Mouse (Mus musculus) heart, embryonic 16.5 days (tissue): ENCODE results near the gene Vamp8. TPM values are rescaled to one million over a fixed set of nuclear protein-coding genes. Genes with fewer than 3 reads are reported as not detected.

Experiments
- ATAC-seq: fragments of 200-750 bp; cut with Nextera tagmentation; replicated peaks from 2 replicates; pipeline ENCODE4 v1.8.0; 2017; ENCODE audit warnings: moderate number of reproducible peaks; ENCODE audit not compliant: insufficient read depth, low FRiP score; ENCODE audit errors: extremely low read depth
- H3K27ac ChIP-seq: fragments of 300-500 bp; sonication (generic); 2 replicates; pipeline ENCODE4 v1.5.1; 2014; ENCODE audit warnings: mild to moderate bottlenecking, low read length, control low read depth, moderate library complexity
- H3K27me3 ChIP-seq: fragments of 300-500 bp; sonication (generic); 2 replicates; pipeline ENCODE4 v1.6.1; 2014; ENCODE audit warnings: low read length, mixed read lengths; ENCODE audit not compliant: control insufficient read depth, insufficient read depth
- H3K36me3 ChIP-seq: fragments of 300-500 bp; sonication (generic); 2 replicates; pipeline ENCODE4 v1.6.1; 2014; ENCODE audit not compliant: control insufficient read depth, insufficient read depth
- H3K4me1 ChIP-seq: fragments of 300-500 bp; sonication (generic); 2 replicates; pipeline ENCODE4 v1.6.1; 2014; ENCODE audit warnings: low read length, mixed read lengths; ENCODE audit not compliant: control insufficient read depth, insufficient read depth
- H3K4me2 ChIP-seq: fragments of 300-500 bp; sonication (generic); 2 replicates; pipeline ENCODE4 v1.6.1; 2014; ENCODE audit warnings: low read depth, mild to moderate bottlenecking, control low read depth, low read length
- H3K4me3 ChIP-seq: fragments of 300-500 bp; sonication (generic); 2 replicates; pipeline ENCODE4 v1.5.1; 2014; ENCODE audit warnings: mild to moderate bottlenecking, control low read depth, low read length
- H3K9ac ChIP-seq: fragments of 300-500 bp; sonication (generic); 2 replicates; pipeline ENCODE4 v1.6.1; 2014; ENCODE audit warnings: low read length, control low read depth
- H3K9me3 ChIP-seq: fragments of 300-500 bp; sonication (generic); replicated peaks from 2 replicates; pipeline ENCODE4 v1.6.1; 2016; ENCODE audit warnings: low read length; ENCODE audit not compliant: control insufficient read depth
- WGBS: fragments of 180-500 bp; shearing (Covaris S2); extraction: QIAGEN DNeasy Blood & Tissue Kit; methylation state at CpG from one replicate; pipeline ENCODE4 v1.1.7; 2014; 5-methylcytosine and 5-hydroxymethylcytosine counted together
- polyA plus RNA-seq: library from polyadenylated mRNA; unstranded; fragments of >200 nt; fragmentation: Nextera tagmentation; extraction: Ambion mirVana; gene quantifications from 2 replicates; pipeline ENCODE4 v1.2.1, GENCODE M21; 2015

The Vamp8 gene
- polyA plus RNA-seq, 1 experiment from 2014 or later, result 134 TPM

DNA sequence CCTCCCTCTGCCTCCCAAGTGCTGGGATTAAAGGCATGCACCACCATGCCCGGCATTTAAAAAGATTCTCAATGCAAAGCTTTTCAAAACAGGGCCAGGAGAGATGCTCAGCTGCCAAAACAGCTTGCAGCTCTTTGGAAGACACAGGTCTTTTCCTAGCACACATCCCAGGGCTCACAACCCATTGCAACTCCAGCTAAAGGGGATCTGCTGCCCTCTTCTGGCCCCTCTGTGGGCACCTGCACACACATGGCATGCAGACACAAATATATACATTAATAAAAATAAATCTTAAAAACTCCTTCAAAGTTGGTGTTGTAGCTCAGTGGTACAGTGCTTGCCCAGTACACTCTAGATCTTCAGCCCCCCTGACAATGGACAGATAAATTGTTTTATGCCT lies 19.5 kb upstream of the Vamp8 start:
- H3K27me3 ChIP-seq, result no peaks in the 10 kb centered on the region
- H3K4me2 ChIP-seq, result no peak overlapping the region
- H3K9me3 ChIP-seq, result no peaks in the 10 kb centered on the region
- no peaks in the 10 kb centered on the region for H3K36me3 ChIP-seq
- no peak overlapping the region for H3K27ac ChIP-seq
- peaks cover 2% of the 10 kb centered on the region for H3K4me1 ChIP-seq
- ATAC-seq, result no peak
- H3K4me3 ChIP-seq, result no peak overlapping the region
- no peak overlapping the region for H3K9ac ChIP-seq
- WGBS, result 25% methylated on average over 1 of the region's 1 CpGs

- no peak for ATAC-seq
- no peaks in the 10 kb centered on the region for H3K36me3 ChIP-seq
These were observed 19.1 kb upstream of the Vamp8 start for GRCm38 (mm10) chr6:72409567-72409966.

GRCm38 (mm10) chr6:72407119-72407518 lies 16.6 kb upstream of the Vamp8 start:
- Histone ChIP-seq H3K4me3 (no peak overlapping the region), H3K27ac (no peak overlapping the region), H3K4me2 (no peak overlapping the region), H3K36me3 (no peaks in the 10 kb centered on the region), H3K27me3 (no peaks in the 10 kb centered on the region), H3K9ac (no peak overlapping the region), H3K4me1 (no peaks in the 10 kb centered on the region), H3K9me3 (no peaks in the 10 kb centered on the region)
- 1% methylated on average over 5 of the region's 5 CpGs for WGBS
- ATAC-seq, result peak; percentile 72; the same call in 1 of the 2 replicates

More at GRCm38 (mm10) chr6:72409567-72409966, 19.1 kb upstream of the Vamp8 start:
- Histone ChIP-seq H3K4me1 (no peaks in the 10 kb centered on the region), H3K4me3 (no peak overlapping the region), H3K9ac (no peak overlapping the region), H3K27me3 (no peaks in the 10 kb centered on the region), H3K9me3 (no peaks in the 10 kb centered on the region), H3K4me2 (no peak overlapping the region), H3K27ac (no peak overlapping the region)
- WGBS, result 18% methylated on average over 3 of the region's 3 CpGs

DNA sequence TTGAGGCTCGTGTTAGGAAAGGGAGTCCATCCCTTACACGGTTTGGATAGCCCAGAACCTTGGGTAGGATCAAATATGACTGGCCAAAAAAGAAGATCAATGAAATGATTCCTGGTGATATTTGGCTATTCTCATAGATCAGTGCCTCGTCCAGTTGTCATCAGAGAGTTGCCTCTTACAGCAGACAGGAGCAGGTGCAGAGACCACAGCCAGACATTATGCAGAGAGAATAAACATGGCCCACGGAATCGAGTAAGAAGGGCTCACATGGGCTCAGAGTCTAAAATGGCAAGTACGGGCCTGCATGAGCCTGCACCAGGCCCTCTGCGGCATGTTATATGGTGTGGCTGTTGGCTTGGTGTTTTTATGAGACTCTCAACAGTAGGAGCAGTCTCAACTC lies 14.9 kb upstream of the Vamp8 start:
- Histone ChIP-seq H3K27me3 (no peaks in the 10 kb centered on the region), H3K9me3 (no peaks in the 10 kb centered on the region), H3K27ac (no peak overlapping the region), H3K4me2 (no peak overlapping the region), H3K9ac (no peak overlapping the region), H3K4me3 (no peak overlapping the region), H3K36me3 (no peaks in the 10 kb centered on the region), H3K4me1 (no peaks in the 10 kb centered on the region)
- 79% methylated on average over 7 of the region's 7 CpGs for WGBS
- no peak for ATAC-seq

GRCm38 (mm10) chr6:72401875-72402274 lies 11.4 kb upstream of the Vamp8 start:
- no peak for ATAC-seq
- WGBS, result 25% methylated on average over 7 of the region's 7 CpGs
- H3K27ac ChIP-seq, result no peak overlapping the region

GRCm38 (mm10) chr6:72399967-72400366 lies 9.5 kb upstream of the Vamp8 start:
- Histone ChIP-seq H3K27me3 (no peaks in the 10 kb centered on the region), H3K27ac (no peak overlapping the region), H3K9me3 (no peaks in the 10 kb centered on the region), H3K4me2 (no peak overlapping the region), H3K36me3 (no peaks in the 10 kb centered on the region), H3K4me1 (no peaks in the 10 kb centered on the region), H3K4me3 (no peak overlapping the region), H3K9ac (no peak overlapping the region)
- ATAC-seq, result no peak
- 47% methylated on average over 2 of the region's 2 CpGs for WGBS

More at GRCm38 (mm10) chr6:72401875-72402274, 11.4 kb upstream of the Vamp8 start:
- Histone ChIP-seq H3K4me3 (no peak overlapping the region), H3K9ac (no peak overlapping the region), H3K4me2 (no peak overlapping the region), H3K36me3 (no peaks in the 10 kb centered on the region), H3K27me3 (no peaks in the 10 kb centered on the region), H3K4me1 (no peaks in the 10 kb centered on the region), H3K9me3 (no peaks in the 10 kb centered on the region)

GRCm38 (mm10) chr6:72396837-72397251 lies 6.3 kb upstream of the Vamp8 start:
- 70% methylated on average over 10 of the region's 10 CpGs for WGBS
- Histone ChIP-seq H3K4me3 (no peak overlapping the region), H3K27ac (no peak overlapping the region), H3K9ac (no peak overlapping the region), H3K36me3 (no peaks in the 10 kb centered on the region), H3K9me3 (no peaks in the 10 kb centered on the region), H3K27me3 (no peaks in the 10 kb centered on the region), H3K4me2 (no peak overlapping the region), H3K4me1 (no peaks in the 10 kb centered on the region)
- ATAC-seq, result no peak

DNA sequence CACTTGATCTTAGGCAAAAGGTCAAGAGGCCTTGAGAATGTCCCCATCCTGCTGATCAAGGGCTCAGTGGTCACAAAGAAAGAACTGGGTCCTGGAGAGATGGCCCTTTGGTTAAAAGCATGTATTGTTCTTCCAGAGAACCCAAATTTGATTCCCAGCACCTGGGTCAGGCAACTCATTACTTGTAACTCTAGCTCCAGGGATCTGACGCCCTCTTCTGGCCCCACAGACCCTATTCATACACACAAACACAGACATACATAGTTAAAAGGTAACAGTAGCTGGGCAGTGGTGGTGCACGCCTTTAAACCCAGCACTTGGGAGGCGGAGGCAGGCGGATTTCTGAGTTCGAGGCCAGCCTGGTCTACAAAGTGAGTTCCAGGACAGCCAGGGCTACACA lies 1.8 kb upstream of the Vamp8 start:
- Histone ChIP-seq H3K27ac (no peak overlapping the region), H3K9me3 (no peaks in the 10 kb centered on the region)
- WGBS, result 90% methylated on average over 5 of the region's 5 CpGs

GRCm38 (mm10) chr6:72390795-72391521 lies 455 bp upstream of the Vamp8 start:
- Histone ChIP-seq H3K4me1 (peaks cover 20% of the 10 kb centered on the region), H3K36me3 (peaks cover 8% of the 10 kb centered on the region; the same call in 1 of the 2 replicates), H3K4me3 (peak overlapping the region; percentile 70), H3K27me3 (no peaks in the 10 kb centered on the region), H3K9me3 (no peaks in the 10 kb centered on the region), H3K4me2 (peak overlapping the region; percentile 78), H3K9ac (peak overlapping the region; percentile 89), H3K27ac (peak overlapping the region; percentile 98)
- WGBS, result 19% methylated on average over 12 of the region's 12 CpGs
- ATAC-seq, result peak; percentile 74

More for the DNA sequence above, 1.8 kb upstream of the Vamp8 start:
- H3K27me3 ChIP-seq, result no peaks in the 10 kb centered on the region
- no peak overlapping the region for H3K4me2 ChIP-seq
- 0 out of 2 replicates have a peak, but pooled peaks cover 2% of the 10 kb centered on the region for H3K36me3 ChIP-seq
- H3K4me1 ChIP-seq, result peaks cover 20% of the 10 kb centered on the region
- H3K4me3 ChIP-seq, result no peak overlapping the region
- H3K9ac ChIP-seq, result no peak overlapping the region
- ATAC-seq, result no peak
